Mouse (Mus musculus): ENCODE data around the gene Pam. TPM values are rescaled to one million over a fixed set of nuclear protein-coding genes. Genes with fewer than 3 reads are reported as not detected.

The Pam gene
- total RNA-seq, 2 experiments from 2014 or later, result 181 to 187 TPM

GRCm38 (mm10) chr1:97926017-97926540 is 169.4 kb downstream of the Pam start:
- DNase-seq (ENCODE audit: extremely low spot score in 1 of 2, low spot score in 1 of 2), result no peak

GRCm38 (mm10) chr1:97922395-97922794 is 173.1 kb downstream of the Pam start:
- DNase-seq (ENCODE audit: extremely low spot score in 1 of 2, low spot score in 1 of 2), result no peak

DNA sequence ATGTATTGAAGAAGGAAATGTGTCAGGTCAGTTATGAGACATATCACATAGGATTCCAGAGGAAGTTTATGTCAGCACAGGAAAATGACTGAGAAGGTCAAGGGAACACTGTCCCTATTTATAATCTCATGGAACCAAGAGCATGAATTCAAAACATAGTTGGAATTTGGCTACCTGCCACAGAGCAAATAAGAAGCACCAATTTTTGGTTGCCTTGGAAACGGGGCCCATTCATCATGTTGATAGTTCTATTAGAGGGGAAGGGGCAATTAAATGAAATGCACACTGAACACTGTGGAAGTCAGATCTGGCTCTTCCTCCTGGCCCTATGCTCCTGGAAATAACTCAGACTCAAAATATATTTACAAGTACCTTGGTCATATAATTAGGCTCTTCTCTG is 173.6 kb downstream of the Pam start:
- DNase-seq (ENCODE audit: extremely low spot score in 1 of 2, low spot score in 1 of 2), result no peak

DNA sequence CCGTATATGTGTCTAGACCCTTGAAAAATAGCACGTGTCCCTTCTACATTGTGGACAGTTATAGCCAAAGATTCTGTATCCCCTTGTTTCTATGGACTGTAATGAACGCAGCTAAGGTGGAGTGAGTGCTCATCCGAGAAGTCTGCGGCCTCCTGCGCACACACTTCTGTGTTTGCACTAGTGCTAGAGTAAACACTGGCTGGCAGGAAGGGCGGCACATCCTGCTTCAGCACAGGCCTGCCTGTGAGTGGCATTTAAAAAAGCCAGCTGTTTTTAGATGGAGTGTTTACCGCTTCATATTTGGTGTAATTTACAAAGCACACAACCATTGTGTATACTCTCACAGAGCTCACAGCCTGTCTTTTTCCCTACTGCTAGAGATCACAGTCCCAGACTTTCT is 177.0 kb downstream of the Pam start:
- DNase-seq (ENCODE audit: extremely low spot score in 1 of 2, low spot score in 1 of 2), result no peak

DNA sequence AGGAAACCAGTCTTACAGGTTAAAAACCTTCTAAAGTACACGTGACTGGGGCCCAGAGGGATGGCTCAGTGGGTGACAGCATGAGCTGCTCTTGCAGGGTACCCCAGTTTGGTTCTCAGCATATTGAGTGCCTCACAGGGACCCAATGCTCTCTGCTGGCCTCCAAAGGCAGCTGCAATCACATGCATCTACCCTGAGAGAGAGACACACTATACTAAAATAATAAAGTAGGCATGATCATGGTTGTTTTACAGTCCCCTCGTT is 178.5 kb downstream of the Pam start:
- DNase-seq (ENCODE audit: extremely low spot score in 1 of 2, low spot score in 1 of 2), result no peak

GRCm38 (mm10) chr1:97916218-97916970 is 179.1 kb downstream of the Pam start:
- no peak for DNase-seq (ENCODE audit: extremely low spot score in 1 of 2, low spot score in 1 of 2)

DNA sequence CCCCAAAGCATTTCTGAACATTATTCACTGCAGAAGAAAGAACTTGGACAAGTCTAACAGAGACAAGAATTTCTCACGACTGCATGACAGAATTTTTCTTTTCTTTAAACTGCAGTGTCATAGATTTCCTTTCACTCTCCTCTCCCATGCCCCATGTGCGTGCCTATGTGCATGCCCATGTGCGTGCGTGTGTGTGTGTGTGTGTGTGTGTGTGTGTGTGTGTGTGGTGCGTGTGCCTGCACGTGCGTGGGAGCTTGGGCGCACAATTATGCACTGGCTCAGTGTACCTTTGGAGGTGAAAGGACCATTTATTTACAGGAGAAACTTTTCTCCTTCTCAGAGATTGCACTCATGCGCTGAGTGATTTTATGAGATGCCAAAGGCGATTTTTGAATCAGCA is 179.7 kb downstream of the Pam start:
- no peak for DNase-seq (ENCODE audit: extremely low spot score in 1 of 2, low spot score in 1 of 2)

DNA sequence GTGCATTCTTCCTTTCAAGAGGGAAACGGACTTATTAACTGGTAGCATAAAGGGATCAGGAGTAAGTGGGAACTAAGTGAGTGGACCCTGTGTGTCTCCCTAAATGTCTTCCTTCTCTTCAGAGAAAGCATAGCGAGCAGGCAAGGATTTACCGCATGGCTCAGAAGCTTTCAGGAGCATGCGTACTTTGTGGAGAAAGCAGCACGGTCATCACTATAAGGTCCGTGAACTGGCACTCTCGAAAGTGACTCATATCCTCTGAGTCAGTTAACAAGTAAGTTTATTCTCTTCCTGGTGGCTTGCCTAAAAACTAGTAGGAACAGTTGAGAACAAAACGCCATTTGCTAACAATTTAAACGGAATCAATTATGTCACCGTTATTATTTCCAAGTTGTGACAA is 184.6 kb downstream of the Pam start:
- no peak for DNase-seq (ENCODE audit: extremely low spot score in 1 of 2, low spot score in 1 of 2)

DNA sequence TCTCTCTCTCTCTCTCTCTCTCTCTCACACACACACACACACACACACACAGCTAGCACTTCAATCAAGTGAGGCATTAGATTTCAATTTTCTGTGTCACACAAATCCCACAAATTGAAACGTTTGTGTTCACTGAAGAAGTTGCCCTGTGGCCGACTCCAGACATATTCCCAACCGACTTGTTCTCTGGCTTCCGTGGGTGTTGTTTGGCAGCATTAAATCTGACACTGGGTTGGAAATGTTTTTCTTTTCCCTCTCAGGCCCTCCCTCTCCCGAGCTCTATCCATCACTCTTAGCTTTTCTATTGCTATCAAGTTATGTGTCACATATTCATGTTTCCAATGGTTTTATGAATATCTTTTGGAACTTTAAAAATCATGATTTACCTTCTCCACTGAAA is 185.9 kb downstream of the Pam start:
- no peak for DNase-seq (ENCODE audit: extremely low spot score in 1 of 2, low spot score in 1 of 2)

- DNase-seq (ENCODE audit: extremely low spot score in 1 of 2, low spot score in 1 of 2), result no peak
These were observed 186.7 kb downstream of the Pam start for GRCm38 (mm10) chr1:97908736-97909135.

GRCm38 (mm10) chr1:97903912-97904460 is 191.5 kb downstream of the Pam start:
- DNase-seq (ENCODE audit: extremely low spot score in 1 of 2, low spot score in 1 of 2), result no peak

DNA sequence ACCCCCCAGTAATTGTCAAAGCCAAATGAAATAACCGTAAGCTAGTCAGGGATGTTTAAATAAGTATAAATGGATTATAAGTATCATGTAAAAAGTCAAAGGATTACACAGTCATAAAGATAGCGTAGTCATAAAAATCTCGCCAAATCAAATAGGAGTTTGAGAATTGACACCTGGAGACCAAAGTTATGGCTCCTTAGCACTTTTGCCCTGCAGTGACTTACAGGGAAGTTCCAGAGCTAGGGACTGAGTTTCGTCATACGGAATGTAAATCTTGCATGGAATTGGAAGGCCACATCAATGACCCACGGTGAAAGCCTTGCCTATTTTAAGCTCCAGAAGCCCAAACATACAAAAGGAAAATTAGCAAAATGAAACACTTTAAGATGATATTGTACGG is 192.6 kb downstream of the Pam start:
- no peak for DNase-seq (ENCODE audit: extremely low spot score in 1 of 2, low spot score in 1 of 2)

DNA sequence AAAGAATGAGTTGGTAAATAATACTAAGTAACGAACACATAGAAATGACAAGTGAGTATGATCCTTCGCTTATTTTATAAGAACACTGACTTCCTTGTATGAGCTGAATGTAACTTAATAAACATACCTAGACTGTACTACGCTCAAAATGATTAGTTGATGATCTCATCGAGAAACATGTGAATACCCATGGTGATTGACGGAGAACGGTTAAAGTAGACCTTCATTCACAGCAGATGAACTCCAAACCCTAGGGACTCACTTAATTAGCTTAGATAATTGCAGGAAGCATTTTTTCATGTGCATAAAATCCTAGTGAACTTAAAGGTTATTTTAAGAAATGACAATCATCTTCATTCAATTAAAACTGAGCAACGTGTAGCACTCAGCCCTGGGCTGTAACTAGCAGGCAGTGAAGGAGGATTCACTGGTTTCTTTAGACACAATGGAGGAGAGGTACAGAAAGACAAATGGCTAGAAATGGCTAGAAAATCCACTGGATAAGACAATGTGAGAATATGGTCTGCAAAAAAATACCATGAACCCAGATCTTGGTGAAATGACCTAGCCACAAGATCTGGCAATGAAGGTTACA is 194.8 kb downstream of the Pam start:
- no peak for DNase-seq (ENCODE audit: extremely low spot score in 1 of 2, low spot score in 1 of 2)

- DNase-seq (ENCODE audit: extremely low spot score in 1 of 2, low spot score in 1 of 2), result no peak
These were observed 207.9 kb downstream of the Pam start for GRCm38 (mm10) chr1:97887511-97887910.

- no peak for DNase-seq (ENCODE audit: extremely low spot score in 1 of 2, low spot score in 1 of 2)
These were observed 211.9 kb downstream of the Pam start for GRCm38 (mm10) chr1:97883498-97883897.

DNA sequence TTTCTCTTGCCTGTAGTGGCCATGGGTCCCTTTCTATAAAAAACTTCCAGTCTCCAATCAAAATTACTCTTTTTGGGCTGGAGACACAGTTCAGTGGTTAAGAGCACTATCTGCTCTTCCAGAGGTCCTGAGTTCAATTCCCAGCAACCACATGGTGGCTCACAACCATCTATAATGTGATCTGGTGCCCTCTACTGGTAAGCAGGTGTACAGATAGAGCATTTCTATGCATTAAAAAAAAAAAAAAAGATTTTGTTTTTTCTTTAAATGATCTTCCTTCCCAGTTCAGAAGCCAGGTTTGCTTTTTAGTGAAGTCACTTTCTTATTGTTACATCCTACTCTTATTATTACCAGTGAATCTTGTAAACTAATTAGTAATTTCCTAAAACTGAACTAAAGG is 218.4 kb downstream of the Pam start:
- no peak for DNase-seq (ENCODE audit: extremely low spot score in 1 of 2, low spot score in 1 of 2)

GRCm38 (mm10) chr1:97873490-97874054 is 221.9 kb downstream of the Pam start:
- no peak for DNase-seq (ENCODE audit: extremely low spot score in 1 of 2, low spot score in 1 of 2)

DNA sequence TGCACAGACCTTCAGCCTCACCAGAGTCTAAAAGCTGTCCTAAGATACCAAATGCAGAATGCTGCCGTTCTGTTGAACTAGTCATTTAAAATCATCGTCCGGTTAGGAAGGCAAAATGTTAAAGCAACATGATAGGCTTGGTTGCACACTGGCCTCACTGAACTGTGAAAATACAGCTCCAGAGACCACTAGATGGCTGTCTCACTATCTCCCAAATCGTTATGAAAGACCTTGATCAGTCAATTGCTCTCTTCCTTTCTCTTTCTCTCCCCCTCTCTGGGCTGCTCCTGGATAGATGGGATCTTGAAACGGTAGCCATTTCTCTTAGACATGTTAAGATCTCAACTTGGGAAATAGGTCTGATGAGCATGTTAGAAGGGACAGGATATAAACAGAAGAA is 223.0 kb downstream of the Pam start:
- DNase-seq (ENCODE audit: extremely low spot score in 1 of 2, low spot score in 1 of 2), result no peak

DNA sequence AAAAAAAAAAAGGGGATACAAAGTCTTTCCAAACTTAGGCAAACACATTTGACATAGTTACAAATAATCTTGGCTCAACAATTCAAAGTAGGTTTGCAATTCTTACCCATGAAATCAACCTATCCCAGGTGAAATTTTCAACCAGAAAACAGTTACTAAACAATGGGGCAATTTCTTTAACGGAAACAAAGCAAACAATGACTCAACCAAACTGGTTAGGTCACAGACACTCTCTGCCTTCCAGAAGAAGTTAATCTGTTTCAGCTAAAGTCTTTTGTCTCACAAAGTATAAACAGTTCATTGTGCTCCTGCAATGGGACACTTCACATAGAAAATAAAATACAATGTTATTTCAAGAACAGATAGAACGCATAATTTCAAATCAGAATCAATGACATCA is 223.4 kb downstream of the Pam start:
- no peak for DNase-seq (ENCODE audit: extremely low spot score in 1 of 2, low spot score in 1 of 2)

DNA sequence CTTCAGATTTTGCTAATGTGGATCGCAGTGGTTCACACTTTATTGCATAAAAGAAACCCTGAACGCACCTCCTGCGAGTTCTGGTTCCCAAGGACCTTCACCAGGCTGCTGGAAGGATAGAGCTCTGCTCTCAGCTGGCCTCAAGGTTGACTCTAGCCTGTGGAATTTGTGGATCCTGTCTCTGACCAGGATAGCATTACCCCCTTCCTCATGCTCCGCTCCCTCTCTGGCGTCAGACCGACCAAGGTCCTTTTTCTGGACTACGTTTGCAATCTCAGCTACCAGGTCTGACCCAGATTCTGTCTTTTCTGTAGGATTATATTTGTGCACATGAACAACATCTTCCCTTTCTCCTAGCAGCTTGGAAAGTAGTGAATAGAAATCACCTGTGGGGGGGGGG is 231.3 kb downstream of the Pam start:
- DNase-seq (ENCODE audit: extremely low spot score in 1 of 2, low spot score in 1 of 2), result no peak

DNA sequence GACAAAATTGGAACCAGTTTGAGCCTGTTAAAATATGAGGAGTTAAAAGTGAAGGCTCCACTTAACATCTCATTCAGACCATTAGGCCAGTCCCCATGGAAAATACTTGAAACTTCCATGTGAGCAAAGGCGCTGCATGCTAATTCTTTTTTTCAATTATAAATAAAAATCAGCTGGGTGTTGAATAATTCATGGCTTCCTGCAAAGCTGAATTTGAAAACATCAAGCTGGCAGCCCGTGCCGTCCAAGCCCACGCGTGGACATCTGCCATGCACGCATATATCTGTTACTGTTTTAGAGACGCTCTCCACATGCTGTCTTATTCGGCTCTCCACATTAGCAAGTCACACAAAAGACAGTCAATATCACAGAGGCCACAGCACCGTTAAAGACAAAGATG is 232.3 kb downstream of the Pam start:
- DNase-seq (ENCODE audit: extremely low spot score in 1 of 2, low spot score in 1 of 2), result peak; percentile 62 to 66

GRCm38 (mm10) chr1:97862734-97863133 is 232.7 kb downstream of the Pam start:
- DNase-seq (ENCODE audit: extremely low spot score in 1 of 2, low spot score in 1 of 2), result no peak
